Mouse (Mus musculus): ENCODE results near the gene Igf1. TPM values are rescaled to one million over a fixed set of nuclear protein-coding genes. Genes with fewer than 3 reads are reported as not detected.

Gene Igf1
- polyA plus RNA-seq, 2 experiments from 2014 or later, result 0.43 to 0.58 TPM

DNA sequence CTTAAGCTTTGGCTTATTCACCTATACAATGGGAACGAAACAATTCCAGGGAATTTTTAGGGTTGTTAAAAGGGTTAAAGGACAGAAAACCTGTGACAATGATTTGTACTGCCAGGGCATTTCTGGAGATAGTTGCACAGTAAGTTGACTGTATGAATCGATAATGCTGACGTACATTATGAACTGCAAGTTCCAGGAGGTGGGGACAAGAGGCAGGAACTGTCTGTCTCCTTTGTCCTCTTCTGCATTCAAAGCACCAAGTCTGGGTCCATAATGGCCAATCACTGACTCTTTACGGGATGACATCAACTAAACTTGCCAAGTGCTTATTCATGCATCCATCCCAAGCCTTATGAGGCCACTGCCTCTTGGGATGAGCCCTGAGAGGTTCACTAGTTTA lies 39.3 kb downstream of the Igf1 start:
- ATAC-seq, result no peak

DNA sequence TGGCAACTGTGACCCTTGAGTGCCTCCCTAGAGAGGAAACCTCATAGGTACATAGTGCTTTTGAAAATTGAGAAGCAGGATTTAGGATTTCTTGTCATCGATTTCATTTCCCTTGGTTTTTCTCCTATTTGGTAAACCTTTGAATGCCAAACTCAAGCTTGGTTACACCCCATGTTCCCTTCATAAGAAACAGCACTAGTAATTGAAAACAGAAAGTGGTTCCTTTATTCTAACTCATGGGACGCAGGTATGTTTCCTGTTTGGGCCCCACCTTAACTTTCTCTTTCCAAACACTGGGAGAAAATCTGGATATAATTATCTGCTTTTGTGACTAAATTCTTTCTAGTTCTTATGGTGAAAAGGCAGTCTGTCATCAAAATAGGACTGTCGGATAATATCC lies 40.8 kb downstream of the Igf1 start:
- no peak for ATAC-seq

DNA sequence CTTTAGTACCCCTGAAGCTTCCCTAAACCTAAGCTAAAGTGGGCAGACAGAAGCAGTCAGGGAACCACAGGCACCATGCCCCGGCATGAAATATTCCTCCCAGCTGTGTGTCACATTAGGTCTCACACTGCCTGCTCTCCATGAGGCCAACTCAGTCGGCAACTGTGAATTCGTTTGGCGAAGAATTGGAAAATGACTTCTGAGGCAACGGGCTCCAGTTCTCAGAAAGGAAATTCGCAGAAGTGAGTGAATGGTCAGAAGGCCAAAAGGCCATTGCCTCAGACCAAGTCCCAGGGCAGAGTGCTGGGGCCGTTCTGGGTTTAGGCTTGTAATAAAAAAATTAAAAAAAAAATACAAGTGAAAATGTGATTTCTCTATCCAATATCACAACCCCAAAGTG lies 43.9 kb downstream of the Igf1 start:
- ATAC-seq, result no peak

DNA sequence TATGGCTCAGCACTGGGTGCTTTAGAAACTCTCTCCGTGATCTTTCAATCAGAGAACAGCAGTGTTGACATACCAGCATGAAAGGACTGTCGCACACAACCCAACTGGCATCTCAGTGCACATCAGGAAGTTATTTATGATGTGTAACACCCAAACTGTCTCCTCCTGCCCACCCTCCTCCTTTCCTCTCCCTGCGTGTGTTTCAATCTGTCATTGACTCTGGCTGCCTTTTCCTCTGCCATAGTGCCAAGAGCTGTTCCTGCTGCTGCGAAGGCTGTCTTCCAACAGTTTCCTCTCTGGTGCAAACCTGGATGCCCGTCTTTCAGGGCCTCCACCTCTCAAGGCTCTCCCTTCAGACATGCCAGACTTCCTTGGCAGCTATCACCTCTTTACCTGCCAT lies 46.3 kb downstream of the Igf1 start:
- no peak for ATAC-seq

DNA sequence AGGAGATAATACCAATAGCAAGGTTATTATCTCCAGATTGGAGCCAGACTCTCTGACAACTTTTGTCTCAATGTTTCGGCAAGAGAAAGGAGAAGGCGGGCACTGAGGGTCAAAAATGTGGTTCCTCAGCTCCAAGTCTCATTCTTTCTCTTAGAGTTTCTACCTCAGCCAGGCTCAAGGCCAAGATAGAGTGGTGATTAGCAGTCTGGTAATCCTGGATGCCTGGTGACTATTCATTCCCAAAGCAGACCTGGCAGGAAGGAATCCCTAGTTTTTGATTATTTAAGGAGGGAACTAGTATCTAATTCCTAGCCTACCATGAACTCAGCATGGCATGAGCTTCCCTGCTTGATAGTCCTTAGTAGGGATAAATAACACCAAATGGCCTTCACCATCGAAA lies 47.0 kb downstream of the Igf1 start:
- no peak for ATAC-seq

DNA sequence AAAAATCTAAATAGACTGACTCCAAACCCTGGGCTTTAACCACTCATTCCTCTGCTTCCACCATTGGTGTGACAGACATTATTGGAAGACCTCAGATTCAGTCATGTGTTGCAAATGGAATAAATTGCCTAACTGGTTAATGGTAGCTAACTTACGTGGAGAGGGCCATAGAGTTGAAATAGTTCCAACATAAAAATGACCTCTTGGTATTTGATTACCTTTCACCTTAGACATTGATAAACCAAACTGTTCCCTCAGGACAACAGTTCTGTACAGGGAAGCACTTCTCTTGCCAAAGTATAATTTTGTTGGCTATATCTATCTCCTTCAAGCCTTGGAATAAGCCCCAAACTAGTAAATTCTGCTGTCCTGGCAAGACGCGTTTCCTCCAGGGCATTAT lies 48.1 kb downstream of the Igf1 start:
- no peak for ATAC-seq

DNA sequence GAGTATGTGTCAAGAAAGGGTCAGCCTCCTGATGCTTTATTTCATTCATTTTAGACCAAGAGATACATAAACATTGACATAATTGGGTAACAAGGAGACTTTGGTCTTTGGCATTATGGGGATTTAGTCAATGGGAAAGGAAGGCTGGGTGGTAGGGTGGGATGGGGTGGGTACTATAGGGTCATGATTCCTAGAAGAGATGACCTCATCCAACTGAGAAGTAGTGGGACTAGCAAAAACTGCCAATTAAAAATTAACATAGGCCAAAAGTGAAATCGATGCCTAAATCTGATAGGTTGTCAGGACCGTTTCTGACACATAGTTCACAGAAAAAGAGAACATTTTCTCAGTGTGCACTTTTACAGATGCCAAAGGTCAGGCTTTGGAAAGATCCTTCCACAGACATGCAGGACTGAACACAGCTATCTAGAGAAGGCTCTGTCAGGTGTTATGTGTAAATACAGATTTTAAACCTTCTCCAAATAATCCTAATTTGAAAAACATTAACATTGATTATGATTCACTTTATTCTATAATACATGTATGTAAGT lies 48.8 kb downstream of the Igf1 start:
- no peak for ATAC-seq

DNA sequence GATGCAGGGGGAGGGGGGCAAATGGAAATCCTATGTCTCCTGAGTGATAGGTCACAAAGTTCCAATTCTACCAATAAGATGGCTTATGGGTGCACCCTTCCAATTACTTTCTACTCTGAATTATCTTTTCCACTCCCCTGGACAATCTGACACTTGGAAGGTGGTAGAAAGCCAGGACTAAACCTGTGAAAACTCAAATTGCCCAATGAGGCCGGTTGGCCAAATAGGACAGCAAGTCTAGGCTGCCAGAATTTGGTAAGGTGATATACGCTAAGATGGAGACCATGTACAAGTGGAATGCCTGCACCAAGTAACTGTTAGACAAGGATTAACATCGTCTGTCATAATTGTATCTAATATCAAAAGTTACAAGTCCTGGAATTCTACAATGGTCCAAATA lies 55.8 kb downstream of the Igf1 start:
- no peak for ATAC-seq

DNA sequence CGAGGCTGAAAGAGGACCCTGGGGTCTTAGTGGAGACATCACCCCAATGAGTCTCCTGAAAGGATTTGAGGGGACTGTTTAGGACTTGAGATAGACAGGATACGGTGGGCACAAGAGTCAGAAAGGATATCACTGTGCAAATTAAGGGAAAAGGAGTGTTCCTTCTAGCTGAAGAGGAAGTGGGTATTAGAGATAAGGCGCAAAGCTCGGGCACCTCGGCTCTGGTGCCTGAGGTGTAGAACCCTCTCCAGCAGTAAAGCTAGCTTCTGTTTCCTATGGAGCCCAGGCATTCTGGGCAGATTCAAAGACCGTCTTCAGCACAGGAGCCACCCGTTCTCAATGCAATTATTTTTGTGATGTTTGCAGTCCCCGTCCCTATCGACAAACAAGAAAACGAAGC lies 56.9 kb downstream of the Igf1 start:
- ATAC-seq, result no peak

DNA sequence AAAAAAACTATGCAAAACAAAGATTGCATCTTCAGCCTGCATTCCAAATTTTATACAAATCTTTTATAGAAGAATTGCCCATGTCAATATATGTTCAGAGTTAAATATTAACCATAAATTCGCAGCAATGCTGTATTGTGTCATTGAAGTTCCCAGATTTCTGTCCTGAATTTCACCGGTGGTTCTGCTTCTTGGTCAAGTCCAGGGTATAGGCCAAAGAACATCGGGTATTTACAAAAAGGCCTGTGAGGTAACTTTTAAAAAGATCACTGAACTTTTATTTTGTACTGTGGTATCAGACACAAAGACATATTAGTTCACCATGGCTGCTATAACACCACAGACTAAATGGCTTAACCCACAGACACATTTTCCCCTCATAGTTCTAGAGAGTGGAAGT lies 57.7 kb downstream of the Igf1 start:
- no peak for ATAC-seq

DNA sequence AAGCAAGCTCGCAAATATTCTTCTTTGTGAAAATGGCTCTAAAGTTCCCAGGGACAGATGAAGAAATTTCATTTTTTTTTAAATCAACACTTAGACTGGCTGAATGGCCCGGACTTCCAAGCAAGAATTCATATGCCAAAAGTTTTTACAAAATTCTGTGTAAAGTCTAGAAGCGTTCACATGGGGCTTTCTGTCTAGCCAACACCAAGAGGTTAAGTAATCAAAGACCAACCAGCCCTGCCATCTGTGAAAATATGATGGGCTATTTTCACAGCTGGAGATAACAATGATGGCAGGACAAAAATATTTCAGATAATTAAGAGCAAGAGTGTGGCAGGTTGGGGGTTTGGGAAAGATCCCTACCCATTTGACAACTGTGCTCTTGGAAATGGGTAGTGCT lies 64.2 kb downstream of the Igf1 start:
- no peak for ATAC-seq

DNA sequence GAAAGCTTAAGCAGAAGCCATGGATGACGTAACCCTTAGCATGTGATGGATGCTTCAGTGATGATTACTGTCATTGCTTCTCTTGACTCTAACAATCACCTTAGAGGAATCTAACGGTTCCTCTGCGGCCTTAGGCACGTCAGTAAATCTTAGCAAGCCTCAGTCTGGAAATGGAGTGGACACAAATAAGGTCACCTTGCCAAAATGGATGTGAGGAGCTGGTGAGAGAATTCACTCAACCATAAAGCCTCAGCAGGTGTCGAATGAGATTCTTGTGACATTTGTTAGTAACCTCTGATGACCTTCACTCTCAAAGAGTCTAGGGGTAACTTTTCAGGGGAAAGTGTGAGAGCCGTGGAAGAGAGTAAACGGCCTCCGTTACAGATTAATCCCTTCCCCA lies 68.5 kb downstream of the Igf1 start:
- no peak for ATAC-seq

DNA sequence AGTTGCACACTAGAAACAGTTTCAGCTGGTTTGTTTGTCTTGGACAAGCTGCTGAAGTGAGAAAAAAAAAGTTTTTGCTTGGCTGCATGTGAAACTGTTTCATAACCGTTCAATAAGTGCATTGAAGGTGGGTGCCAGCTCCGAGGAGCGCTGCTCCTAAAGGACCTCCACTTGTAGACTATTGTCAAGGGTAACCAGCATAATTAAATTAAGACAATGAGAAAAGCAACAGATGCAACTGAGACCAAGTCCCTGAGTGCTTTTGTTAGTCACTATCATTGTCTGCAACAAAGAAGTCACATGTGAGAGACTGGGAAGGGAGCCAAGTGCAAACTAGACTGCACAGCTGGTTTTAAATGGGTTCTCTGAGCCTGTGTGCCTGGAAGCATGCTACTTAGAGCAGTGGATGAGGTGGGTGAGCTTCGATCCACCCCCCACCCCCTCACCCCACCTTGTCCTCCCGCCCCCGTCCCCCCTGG lies 69.1 kb downstream of the Igf1 start:
- no peak for ATAC-seq

DNA sequence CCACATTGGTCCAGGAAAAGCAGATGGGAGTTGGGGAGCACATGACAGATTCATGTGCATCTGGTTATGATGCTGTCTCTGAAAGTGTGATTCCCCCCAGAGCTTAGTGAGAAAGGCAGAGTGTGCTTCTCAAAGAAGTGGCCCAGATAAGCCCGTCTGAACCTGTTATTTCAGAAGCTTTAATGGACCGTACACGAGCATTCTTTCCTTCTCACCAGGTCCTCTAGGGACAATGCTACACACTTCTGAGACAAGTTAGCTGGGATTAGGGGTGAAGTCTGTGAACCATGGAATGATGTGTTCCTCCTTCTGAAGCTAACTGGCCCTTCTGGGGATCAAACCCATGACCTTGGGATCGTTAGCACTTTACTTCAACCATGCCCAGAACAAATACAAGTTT lies 90.1 kb downstream of the Igf1 start:
- ATAC-seq, result no peak

DNA sequence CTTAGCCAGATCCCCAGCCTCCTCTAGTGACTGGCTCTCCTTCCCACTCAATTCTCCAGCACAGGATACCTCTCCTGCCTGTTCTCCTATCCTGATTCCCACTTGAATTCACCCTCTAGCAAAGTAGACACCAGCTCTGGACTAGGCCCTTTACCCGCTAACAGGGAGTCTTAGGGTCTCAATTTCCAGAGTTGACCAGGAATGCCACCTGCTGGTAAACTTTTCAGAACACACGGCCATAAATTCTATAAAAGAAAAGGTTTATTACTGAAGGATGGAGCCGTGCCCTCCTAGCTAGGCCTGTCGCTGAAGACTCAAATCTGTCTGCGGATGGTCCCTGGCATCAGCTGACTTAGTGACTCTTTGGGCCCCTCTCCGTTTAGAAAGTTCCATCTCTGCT lies 113.5 kb downstream of the Igf1 start:
- ATAC-seq, result no peak

DNA sequence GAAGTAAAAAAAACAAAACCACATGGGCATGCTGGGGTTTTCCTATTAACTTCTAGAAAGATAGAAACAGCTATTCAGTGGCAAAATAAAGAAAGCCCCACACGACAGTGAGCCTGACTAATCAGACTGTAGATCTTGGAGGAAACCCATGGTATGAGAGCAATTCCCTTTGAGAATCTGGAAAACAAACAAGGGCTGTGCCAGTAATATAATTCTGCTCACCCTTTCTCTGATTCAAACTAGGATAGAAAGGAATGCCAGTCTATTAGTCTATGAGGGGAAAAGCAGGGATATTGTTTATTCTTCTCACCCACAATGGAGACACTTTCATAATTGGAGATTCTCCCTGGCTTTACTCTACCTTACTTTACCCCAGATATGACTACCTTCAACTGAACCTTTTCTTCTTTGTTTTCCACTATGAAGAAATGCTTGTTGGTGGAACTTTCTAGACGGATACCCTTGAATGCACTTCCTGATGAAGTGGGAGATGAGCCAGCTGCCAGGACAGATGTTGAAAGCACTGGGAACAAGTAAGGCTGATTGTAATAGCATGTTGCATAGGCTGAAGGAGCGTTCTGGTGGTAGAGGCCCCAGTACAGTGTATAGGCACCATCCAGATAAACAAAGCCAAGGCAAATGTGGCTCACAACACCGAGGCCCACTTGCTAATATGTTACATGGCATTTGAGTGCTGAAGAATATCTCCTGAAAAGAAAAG lies 116.0 kb downstream of the Igf1 start:
- no peak for ATAC-seq

DNA sequence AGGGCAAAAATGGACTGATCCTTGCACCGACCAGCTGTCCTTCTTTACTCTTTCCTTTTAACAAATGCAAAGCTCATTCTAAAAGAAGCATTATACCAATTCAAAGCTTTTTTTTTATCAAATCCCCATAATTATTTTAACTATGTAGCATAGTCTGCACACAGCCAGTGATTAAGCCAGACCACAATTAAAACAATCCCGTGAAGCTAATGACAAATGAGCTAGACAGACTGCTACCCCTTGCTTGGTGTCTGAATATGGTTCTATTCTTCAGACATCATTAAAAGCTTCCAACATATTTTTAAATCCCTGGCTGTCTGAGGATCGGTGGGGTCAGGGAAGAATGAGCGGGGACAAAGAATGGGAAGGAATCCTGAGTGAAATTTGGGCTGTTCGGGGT lies 127.3 kb downstream of the Igf1 start:
- ATAC-seq, result no peak

DNA sequence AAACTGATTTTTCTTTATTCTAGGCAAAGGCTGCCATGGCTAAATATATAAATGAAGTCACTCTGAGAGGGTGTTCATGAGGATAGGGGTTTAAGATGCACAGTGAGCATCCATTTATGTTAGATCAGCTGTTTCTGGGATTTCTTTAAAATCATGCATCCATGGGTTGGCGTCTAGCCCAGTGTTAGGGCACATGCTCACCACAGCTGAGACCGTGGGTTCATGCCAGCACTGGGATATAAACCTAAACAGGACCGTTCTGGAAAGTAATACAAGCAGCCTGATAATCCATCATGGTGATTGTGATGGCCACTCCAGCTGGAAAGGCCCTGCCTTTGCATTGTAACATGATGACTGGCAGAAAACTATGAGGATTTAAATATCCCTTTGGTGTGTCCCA lies 128.1 kb downstream of the Igf1 start:
- ATAC-seq, result no peak

Other genes starting within 250 kb of the Igf1 start
- gene Pmch, start 232.8 kb downstream of the Igf1 start, polyA plus RNA-seq (2017; shearing (Covaris generic)), result not detected

All from CD4-positive, CD25-positive, alpha-beta regulatory T cell, adult 4 months (primary cell).